Mouse (Mus musculus): ENCODE results near the gene Dok5. TPM values are rescaled to one million over a fixed set of nuclear protein-coding genes. Genes with fewer than 3 reads are reported as not detected.

Gene Dok5
- polyA plus RNA-seq (2015; fragmentation: Nextera tagmentation; extraction: Ambion mirVana): 56.8 and 61.9 TPM in 2 replicates

GRCm38 (mm10) chr2:170731632-170732561, at the start of gene Dok5:
Gene Dok5, plus strand, starts transcription at chr2:170731807.
- Histone ChIP-seq H3K27me3 (no peaks in the 10 kb centered on the region), H3K9me3 (no peaks in the 10 kb centered on the region), H3K4me1 (replicated peaks) (peaks cover 32% of the 10 kb centered on the region), H3K4me2 (peak within 1 kb of the TSS; percentile 79), H3K9ac (peak within 1 kb of the TSS; percentile 74), H3K36me3 (no peaks in the 10 kb centered on the region), H3K27ac (replicated peaks) (peak within 1 kb of the TSS; percentile 81), H3K4me3 (peak within 1 kb of the TSS; percentile 63)
- WGBS: 2% methylated on average over 50 of the region's 53 CpGs
- peak; percentile 93 for ATAC-seq (ENCODE audit: low FRiP score, low read depth)

- no peak overlapping the region for H3K27ac ChIP-seq (replicated peaks)
- no peak for ATAC-seq (ENCODE audit: low FRiP score, low read depth)
- H3K4me3 ChIP-seq: no peak overlapping the region
- H3K4me2 ChIP-seq: no peak overlapping the region
- no peaks in the 10 kb centered on the region for H3K36me3 ChIP-seq
- no peak overlapping the region for H3K9ac ChIP-seq
- no peaks in the 10 kb centered on the region for H3K27me3 ChIP-seq
- no peaks in the 10 kb centered on the region for H3K9me3 ChIP-seq
- WGBS: 76% methylated on average over 2 of the region's 2 CpGs
- no peaks in the 10 kb centered on the region for H3K4me1 ChIP-seq (replicated peaks)
Measured at GRCm38 (mm10) chr2:170683385-170683784, 48.2 kb upstream of the Dok5 start.

GRCm38 (mm10) chr2:170695071-170695936, 36.3 kb upstream of the Dok5 start:
- H3K4me1 ChIP-seq (replicated peaks): no peaks in the 10 kb centered on the region
- 83% methylated on average over 23 of the region's 23 CpGs for WGBS
- no peaks in the 10 kb centered on the region for H3K36me3 ChIP-seq
- H3K4me3 ChIP-seq: no peak overlapping the region
- no peaks in the 10 kb centered on the region for H3K9me3 ChIP-seq
- H3K27me3 ChIP-seq: no peaks in the 10 kb centered on the region
- H3K9ac ChIP-seq: no peak overlapping the region
- no peak overlapping the region for H3K27ac ChIP-seq (replicated peaks)
- no peak overlapping the region for H3K4me2 ChIP-seq
- no peak for ATAC-seq (ENCODE audit: low FRiP score, low read depth)

- no peak overlapping the region for H3K4me3 ChIP-seq
- no peak for ATAC-seq (ENCODE audit: low FRiP score, low read depth)
- no peaks in the 10 kb centered on the region for H3K4me1 ChIP-seq (replicated peaks)
- H3K9ac ChIP-seq: no peak overlapping the region
- H3K27ac ChIP-seq (replicated peaks): no peak overlapping the region
- WGBS: 75% methylated on average over 14 of the region's 14 CpGs
- H3K27me3 ChIP-seq: no peaks in the 10 kb centered on the region
- no peaks in the 10 kb centered on the region for H3K9me3 ChIP-seq
- H3K4me2 ChIP-seq: no peak overlapping the region
- H3K36me3 ChIP-seq: no peaks in the 10 kb centered on the region
Measured at GRCm38 (mm10) chr2:170695937-170696510, 35.6 kb upstream of the Dok5 start.

GRCm38 (mm10) chr2:170700471-170700870, 31.1 kb upstream of the Dok5 start:
- no peak for ATAC-seq (ENCODE audit: low FRiP score, low read depth)
- no peak overlapping the region for H3K4me3 ChIP-seq
- H3K9me3 ChIP-seq: no peaks in the 10 kb centered on the region
- H3K36me3 ChIP-seq: no peaks in the 10 kb centered on the region
- H3K9ac ChIP-seq: no peak overlapping the region
- H3K4me1 ChIP-seq (replicated peaks): 0 out of 2 replicates have a peak, but pooled peaks cover 5% of the 10 kb centered on the region
- H3K4me2 ChIP-seq: no peak overlapping the region
- no peak overlapping the region for H3K27ac ChIP-seq (replicated peaks)
- H3K27me3 ChIP-seq: no peaks in the 10 kb centered on the region
- 88% methylated on average over 4 of the region's 4 CpGs for WGBS

GRCm38 (mm10) chr2:170706488-170706887, 25.1 kb upstream of the Dok5 start:
- H3K9me3 ChIP-seq: no peaks in the 10 kb centered on the region
- H3K4me2 ChIP-seq: no peak overlapping the region
- no peaks in the 10 kb centered on the region for H3K27me3 ChIP-seq
- 0 out of 2 replicates have a peak, but pooled peaks cover 5% of the 10 kb centered on the region for H3K4me1 ChIP-seq (replicated peaks)
- H3K9ac ChIP-seq: no peak overlapping the region
- no peak overlapping the region for H3K27ac ChIP-seq (replicated peaks)
- WGBS: 91% methylated on average over 4 of the region's 4 CpGs
- H3K4me3 ChIP-seq: no peak overlapping the region
- H3K36me3 ChIP-seq: no peaks in the 10 kb centered on the region
- ATAC-seq (ENCODE audit: low FRiP score, low read depth): no peak

GRCm38 (mm10) chr2:170707672-170708071, 23.9 kb upstream of the Dok5 start:
- H3K9me3 ChIP-seq: no peaks in the 10 kb centered on the region
- H3K4me3 ChIP-seq: no peak overlapping the region
- no peak overlapping the region for H3K9ac ChIP-seq
- no peak for ATAC-seq (ENCODE audit: low FRiP score, low read depth)
- H3K36me3 ChIP-seq: no peaks in the 10 kb centered on the region
- H3K4me2 ChIP-seq: no peak overlapping the region
- 88% methylated on average over 3 of the region's 3 CpGs for WGBS
- 0 out of 2 replicates have a peak, but pooled peaks cover 5% of the 10 kb centered on the region for H3K4me1 ChIP-seq (replicated peaks)
- no peaks in the 10 kb centered on the region for H3K27me3 ChIP-seq
- H3K27ac ChIP-seq (replicated peaks): no peak overlapping the region

- no peak overlapping the region for H3K27ac ChIP-seq (replicated peaks)
- no peak overlapping the region for H3K4me2 ChIP-seq
- WGBS: 82% methylated on average over 9 of the region's 9 CpGs
- H3K9ac ChIP-seq: no peak overlapping the region
- 0 out of 2 replicates have a peak, but pooled peaks cover 5% of the 10 kb centered on the region for H3K4me1 ChIP-seq (replicated peaks)
- H3K4me3 ChIP-seq: no peak overlapping the region
- H3K36me3 ChIP-seq: no peaks in the 10 kb centered on the region
- no peaks in the 10 kb centered on the region for H3K27me3 ChIP-seq
- no peak for ATAC-seq (ENCODE audit: low FRiP score, low read depth)
- no peaks in the 10 kb centered on the region for H3K9me3 ChIP-seq
Measured at GRCm38 (mm10) chr2:170708901-170709300, 22.7 kb upstream of the Dok5 start.

GRCm38 (mm10) chr2:170712658-170713285, 18.8 kb upstream of the Dok5 start:
- ATAC-seq (ENCODE audit: low FRiP score, low read depth): no peak
- no peak overlapping the region for H3K4me2 ChIP-seq
- WGBS: 88% methylated on average over 11 of the region's 11 CpGs
- H3K9me3 ChIP-seq: no peaks in the 10 kb centered on the region
- no peak overlapping the region for H3K4me3 ChIP-seq
- no peaks in the 10 kb centered on the region for H3K4me1 ChIP-seq (replicated peaks)
- H3K27ac ChIP-seq (replicated peaks): no peak overlapping the region
- no peak overlapping the region for H3K9ac ChIP-seq
- no peaks in the 10 kb centered on the region for H3K36me3 ChIP-seq
- H3K27me3 ChIP-seq: no peaks in the 10 kb centered on the region

GRCm38 (mm10) chr2:170720386-170720785, 11.2 kb upstream of the Dok5 start:
- Histone ChIP-seq H3K4me3 (no peak overlapping the region), H3K4me1 (replicated peaks) (peaks cover 3% of the 10 kb centered on the region; the same call in 1 of the 2 replicates), H3K9ac (no peak overlapping the region), H3K9me3 (no peaks in the 10 kb centered on the region), H3K27ac (replicated peaks) (no peak overlapping the region), H3K36me3 (no peaks in the 10 kb centered on the region), H3K27me3 (no peaks in the 10 kb centered on the region), H3K4me2 (no peak overlapping the region)
- no peak; the same call in 1 of the 2 replicates for ATAC-seq (ENCODE audit: low FRiP score, low read depth)
- WGBS: 37% methylated on average over 4 of the region's 4 CpGs

GRCm38 (mm10) chr2:170724136-170724535, 7.5 kb upstream of the Dok5 start:
- Histone ChIP-seq H3K27ac (replicated peaks) (no peak overlapping the region), H3K27me3 (no peaks in the 10 kb centered on the region), H3K4me3 (no peak overlapping the region), H3K9ac (no peak overlapping the region), H3K36me3 (no peaks in the 10 kb centered on the region), H3K9me3 (no peaks in the 10 kb centered on the region), H3K4me1 (replicated peaks) (peaks cover 3% of the 10 kb centered on the region; the same call in 1 of the 2 replicates), H3K4me2 (no peak overlapping the region)
- 67% methylated on average over 13 of the region's 13 CpGs for WGBS
- ATAC-seq (ENCODE audit: low FRiP score, low read depth): no peak
